ENCODE assay signal across 20 mouse cellular contexts in genomic region chr1:89742359-89742758, GRCm38 (mm10).
DNase-seq lines count a peak whose midpoint lies in the region; ATAC-seq and TF ChIP-seq lines count a peak whose summit lies in the region.
"Had no signal": no experiment of that assay in that cellular context is flagged by ENCODE, and none has a peak within 500 bp of the region (broad histone marks: within the 10 kb centered on the region; RNA-seq: fewer than 3 reads in every experiment).

No protein-coding gene starts in this region.

- no peaks in the 10 kb centered on the region for H3K9me3 ChIP-seq in lung, postnatal 0 days (ENCODE audit: low read length)
- no peaks in the 10 kb centered on the region for H3K9me3 ChIP-seq in forebrain, embryonic 11.5 days (ENCODE audit: control insufficient read depth, low read length)
- H3K9me3 ChIP-seq: embryonic facial prominence, embryonic 13.5 days; forebrain, embryonic 13.5 days; hindbrain, embryonic 10.5 days; intestine, embryonic 15.5 days had no signal

- H3K4me2 ChIP-seq in lung, postnatal 0 days (replicated peaks; ENCODE audit: low read depth, low read length) = no peak overlapping the region
- H3K4me2 ChIP-seq in forebrain, embryonic 11.5 days (ENCODE audit: low read depth, low read length, severe bottlenecking) = no peak overlapping the region
- H3K4me2 ChIP-seq: embryonic facial prominence, embryonic 13.5 days; forebrain, embryonic 13.5 days; heart, embryonic 11.5 days; hindbrain, embryonic 14.5 days; intestine, embryonic 15.5 days had no signal

- no peak for TF ChIP-seq EP300 in lung, postnatal 0 days (IDR thresholded peaks at IDR 0.05)

- H3K4me3 ChIP-seq in lung, postnatal 0 days (ENCODE audit: low read depth, low read length) = no peak overlapping the region
- H3K4me3 ChIP-seq in bone marrow macrophage, adult 2 months (ENCODE audit: insufficient read depth, low read length) = no peak overlapping the region
- no peak overlapping the region for H3K4me3 ChIP-seq in macrophage (ENCODE audit: inconsistent target)
- no peak overlapping the region for H3K4me3 ChIP-seq in forebrain, embryonic 11.5 days (ENCODE audit: low read depth, low read length)
- H3K4me3 ChIP-seq: embryonic facial prominence, embryonic 13.5 days; forebrain, embryonic 13.5 days; hindbrain, embryonic 10.5 days; intestine, embryonic 15.5 days had no signal

- no peaks in the 10 kb centered on the region for H3K79me2 ChIP-seq in macrophage (ENCODE audit: inconsistent target)

- no peaks in the 10 kb centered on the region for H3K27me3 ChIP-seq in lung, postnatal 0 days (replicated peaks; ENCODE audit: insufficient read depth, low read length)
- peaks cover 70% of the 10 kb centered on the region for H3K27me3 ChIP-seq in forebrain, embryonic 11.5 days (ENCODE audit: control insufficient read depth, insufficient read depth, low read length)
- H3K27me3 ChIP-seq: embryonic facial prominence, embryonic 13.5 days; intestine, embryonic 15.5 days had no signal

- WGBS in lung, postnatal 0 days = 60% methylated on average over 3 of the region's 3 CpGs
- WGBS in macrophage (ENCODE audit: missing documents) = 29% methylated on average over 3 of the region's 3 CpGs
- 75% methylated on average over 3 of the region's 3 CpGs for WGBS in forebrain, embryonic 11.5 days

- DNase-seq in lung, postnatal 0 days (ENCODE audit: low spot score) = no peak
- no peak for DNase-seq in lung, adult 18-20 months
- no peak for DNase-seq in forebrain, embryonic 11.5 days (ENCODE audit: low spot score)
- no peak for DNase-seq in T-cell, adult 2 months (ENCODE audit: low spot score)
- DNase-seq in adrenal gland, postnatal 4 days (ENCODE audit: low spot score in 2 of 2) = no peak
- DNase-seq: adrenal gland, postnatal 14 days; cerebellum, adult 11 months; cerebellum, adult 8-10 months; cerebellum, postnatal 14 days; forebrain, postnatal 0 days; gastrocnemius, postnatal 14 days had no signal

- ATAC-seq in lung, postnatal 0 days = peak; percentile 38; the same call in 1 of the 2 replicates
- no peak for ATAC-seq in forebrain, embryonic 11.5 days (replicated peaks; ENCODE audit: low FRiP score)
- ATAC-seq: activated CD4-positive, CD25-positive, alpha-beta regulatory T cell, adult 4 months; forebrain, embryonic 13.5 days; forebrain, postnatal 0 days; intestine, embryonic 15.5 days had no signal

- H3K27ac ChIP-seq in lung, postnatal 0 days (ENCODE audit: low read length) = no peak overlapping the region
- peak overlapping the region; percentile 74 for H3K27ac ChIP-seq in bone marrow macrophage, adult 2 months (ENCODE audit: insufficient read depth, low read depth, low read length)
- peak overlapping the region; percentile 50 for H3K27ac ChIP-seq in macrophage
- no peak overlapping the region for H3K27ac ChIP-seq in forebrain, embryonic 11.5 days (ENCODE audit: low read depth, low read length)
- H3K27ac ChIP-seq: embryonic facial prominence, embryonic 13.5 days; forebrain, embryonic 13.5 days; hindbrain, embryonic 10.5 days; hindbrain, embryonic 14.5 days; intestine, embryonic 15.5 days had no signal

- H3K36me3 ChIP-seq in lung, postnatal 0 days (ENCODE audit: insufficient read depth, low read length) = no peaks in the 10 kb centered on the region
- H3K36me3 ChIP-seq in macrophage (ENCODE audit: inconsistent target) = no peaks in the 10 kb centered on the region
- H3K36me3 ChIP-seq in forebrain, embryonic 11.5 days (ENCODE audit: control insufficient read depth, insufficient read depth, low read length) = no peaks in the 10 kb centered on the region; the same call in 1 of the 2 replicates
- H3K36me3 ChIP-seq: intestine, embryonic 15.5 days had no signal

- no peaks in the 10 kb centered on the region for H3K4me1 ChIP-seq in lung, postnatal 0 days (ENCODE audit: insufficient read depth, low read depth, low read length)
- H3K4me1 ChIP-seq in bone marrow macrophage, adult 2 months (ENCODE audit: control insufficient read depth, insufficient read depth, low read length) = peaks cover 13% of the 10 kb centered on the region
- H3K4me1 ChIP-seq in forebrain, embryonic 11.5 days (replicated peaks; ENCODE audit: control insufficient read depth, insufficient read depth, low read length) = peaks cover 3% of the 10 kb centered on the region; the same call in 1 of the 2 replicates
- H3K4me1 ChIP-seq: intestine, embryonic 15.5 days had no signal

- no peak for TF ChIP-seq POLR2A in bone marrow macrophage, adult 2 months (IDR thresholded peaks at IDR 0.05; ENCODE audit: borderline replicate concordance, low read depth, low read length)

- TF ChIP-seq CTCF in lung, postnatal 0 days (IDR thresholded peaks at IDR 0.05) = no peak
- no peak for TF ChIP-seq CTCF in bone marrow macrophage, adult 2 months (IDR thresholded peaks at IDR 0.05; ENCODE audit: low read depth, low read length)

- no peak overlapping the region for H3K9ac ChIP-seq in lung, postnatal 0 days (replicated peaks; ENCODE audit: low read depth)
- H3K9ac ChIP-seq in forebrain, embryonic 11.5 days (ENCODE audit: low read length) = no peak overlapping the region
- H3K9ac ChIP-seq: embryonic facial prominence, embryonic 13.5 days; forebrain, embryonic 13.5 days; forebrain, postnatal 0 days; hindbrain, embryonic 14.5 days; intestine, embryonic 15.5 days had no signal

Comparison
In these comparisons a context has a peak if more than half of its experiments do, and no peak if none do; other contexts are left out.
1. H3K27ac ChIP-seq: peak in bone marrow macrophage, adult 2 months (single experiment) and macrophage (single experiment); none in lung, postnatal 0 days (single experiment) and forebrain, embryonic 11.5 days (single experiment).